Mouse (Mus musculus) lung, postnatal 4 days (tissue): ENCODE data around the gene Zdhhc12.
"Not testable (repeated sequence)": the region's sequence is repeated elsewhere in the genome, so short reads cannot be mapped to it uniquely, and the experiment has no call there.

Experiments used
- DNase-seq, 2 experiments: peaks; one replicate each; pipeline ENCODE4 v3.0.0; 2021

Zdhhc12 gene

DNA sequence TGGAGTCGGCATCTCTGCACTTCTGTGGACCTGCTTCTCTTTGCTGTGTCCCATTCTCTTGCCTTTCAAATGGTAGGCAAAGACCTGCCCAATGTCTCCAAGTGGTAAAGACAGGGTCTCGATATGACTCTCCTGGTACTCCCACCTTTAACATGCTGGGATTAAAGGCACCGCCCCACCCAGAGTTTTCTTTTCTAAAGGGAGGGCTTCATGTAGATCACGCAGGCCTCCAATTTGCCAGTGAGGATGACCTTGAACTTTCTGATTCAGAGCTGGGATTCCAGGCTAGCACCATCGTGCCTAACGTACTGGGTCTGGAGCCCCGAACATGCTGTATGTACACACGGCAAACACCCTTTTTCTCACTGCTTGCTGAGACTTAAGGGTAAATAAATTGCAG lies 30.2 kb downstream of the Zdhhc12 start:
- DNase-seq: no peak

DNA sequence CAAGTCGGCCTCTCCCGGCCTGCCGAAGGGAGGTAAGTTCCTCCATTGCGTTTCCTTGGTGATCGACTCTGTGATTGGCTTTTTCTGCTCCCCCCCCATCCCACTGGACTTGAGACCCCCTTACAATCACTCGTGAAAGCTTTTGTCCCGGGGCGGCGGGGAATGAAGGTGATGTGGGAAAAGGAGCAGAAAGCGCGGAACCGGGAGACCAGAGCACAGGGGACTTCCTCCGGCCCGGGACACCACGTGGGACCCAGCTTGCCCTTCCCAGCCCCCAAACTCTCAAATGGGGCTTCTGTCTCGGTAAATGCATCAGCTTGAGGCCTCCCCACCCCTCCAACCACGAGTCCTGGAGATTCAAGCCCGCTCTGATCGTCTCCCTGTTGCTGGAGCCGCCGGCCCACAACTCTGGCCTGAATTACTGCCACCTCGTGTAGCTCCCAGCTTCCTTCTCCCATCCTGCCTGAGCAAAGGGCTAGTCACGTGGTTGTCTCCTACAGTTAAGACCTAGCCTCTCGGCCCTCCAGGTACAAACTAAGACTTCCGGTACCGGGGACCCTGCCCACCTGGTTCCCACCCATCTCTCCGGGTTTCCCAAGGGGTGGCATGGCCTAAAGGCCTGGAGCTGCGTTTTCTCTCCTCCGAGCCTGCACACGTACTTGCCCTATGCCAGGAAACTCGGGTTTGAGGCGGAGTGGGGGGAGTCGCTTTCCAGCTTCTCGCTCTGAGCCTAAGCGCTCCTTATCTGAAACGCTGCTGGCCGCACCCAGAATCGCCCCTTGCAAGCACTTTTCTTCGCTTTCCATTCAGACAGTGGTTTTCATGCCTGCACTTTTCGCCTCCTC lies 31.0 kb downstream of the Zdhhc12 start:
- peak; percentile 66 to 71 for DNase-seq

DNA sequence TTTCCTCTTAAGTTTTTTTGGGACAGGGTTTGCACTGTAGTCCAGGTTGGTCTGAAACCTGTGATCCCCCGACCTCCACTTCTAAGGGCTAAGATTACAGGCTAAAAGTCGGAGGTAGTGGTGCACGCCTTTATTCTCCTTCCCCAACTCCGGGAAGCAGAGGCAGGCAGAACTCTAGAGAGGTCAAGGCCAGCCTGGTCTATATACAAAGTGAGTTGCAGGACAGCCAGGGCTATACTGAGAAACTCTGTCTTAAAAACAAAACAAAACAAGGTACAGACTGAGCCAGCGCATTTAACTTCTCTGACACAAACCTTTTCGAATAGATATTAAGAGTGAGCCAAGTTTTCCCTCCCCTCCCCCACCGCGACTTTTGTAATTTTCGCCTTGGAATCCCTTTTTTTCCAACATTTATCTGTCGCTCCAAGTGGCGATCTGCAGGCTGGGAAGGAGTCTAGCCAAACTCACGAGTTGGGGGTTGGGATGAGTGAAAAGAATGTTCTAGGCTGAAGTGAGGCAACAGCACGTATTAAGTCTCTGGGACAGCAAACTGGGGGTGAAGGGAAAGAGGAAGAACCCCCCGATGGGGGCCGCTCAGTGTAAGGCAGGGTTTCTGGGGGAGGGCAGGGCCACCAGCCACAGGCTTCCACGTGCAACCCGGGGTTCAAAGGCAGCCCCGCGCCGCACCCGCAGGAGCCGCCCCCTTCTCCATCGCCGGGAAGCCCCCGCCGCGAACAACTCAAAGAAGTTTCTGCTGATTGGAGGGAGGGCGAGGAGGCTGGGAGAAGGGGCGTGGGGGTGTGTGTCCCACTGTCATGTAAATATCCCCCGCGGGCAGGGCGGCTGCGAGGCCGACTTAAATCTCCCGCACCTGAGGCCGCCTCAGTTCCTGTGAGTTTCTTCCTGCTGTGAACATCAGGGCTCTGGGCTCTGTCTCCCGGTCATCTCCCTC lies 32.0 kb downstream of the Zdhhc12 start:
- DNase-seq: peak; percentile 61 to 64

DNA sequence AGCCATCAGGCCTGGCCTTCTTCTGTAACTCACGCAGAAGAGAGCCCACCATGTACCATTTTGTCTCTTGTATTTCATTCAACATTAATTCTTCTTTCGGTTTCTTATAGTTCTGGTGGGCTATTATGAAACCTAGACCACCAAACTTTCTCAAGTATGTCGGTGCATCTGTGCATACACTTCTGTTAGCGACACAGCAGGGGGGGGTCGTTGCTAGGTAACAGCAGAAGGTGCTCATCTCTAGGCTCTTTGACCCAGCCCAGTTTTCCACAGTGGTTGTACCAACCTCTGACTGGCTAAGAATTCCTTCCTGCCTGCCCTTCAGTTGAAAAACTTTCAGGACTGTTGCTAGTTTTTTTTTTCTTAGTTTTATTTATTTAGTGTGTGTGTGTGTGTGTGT lies 35.0 kb downstream of the Zdhhc12 start:
- no peak for DNase-seq

DNA sequence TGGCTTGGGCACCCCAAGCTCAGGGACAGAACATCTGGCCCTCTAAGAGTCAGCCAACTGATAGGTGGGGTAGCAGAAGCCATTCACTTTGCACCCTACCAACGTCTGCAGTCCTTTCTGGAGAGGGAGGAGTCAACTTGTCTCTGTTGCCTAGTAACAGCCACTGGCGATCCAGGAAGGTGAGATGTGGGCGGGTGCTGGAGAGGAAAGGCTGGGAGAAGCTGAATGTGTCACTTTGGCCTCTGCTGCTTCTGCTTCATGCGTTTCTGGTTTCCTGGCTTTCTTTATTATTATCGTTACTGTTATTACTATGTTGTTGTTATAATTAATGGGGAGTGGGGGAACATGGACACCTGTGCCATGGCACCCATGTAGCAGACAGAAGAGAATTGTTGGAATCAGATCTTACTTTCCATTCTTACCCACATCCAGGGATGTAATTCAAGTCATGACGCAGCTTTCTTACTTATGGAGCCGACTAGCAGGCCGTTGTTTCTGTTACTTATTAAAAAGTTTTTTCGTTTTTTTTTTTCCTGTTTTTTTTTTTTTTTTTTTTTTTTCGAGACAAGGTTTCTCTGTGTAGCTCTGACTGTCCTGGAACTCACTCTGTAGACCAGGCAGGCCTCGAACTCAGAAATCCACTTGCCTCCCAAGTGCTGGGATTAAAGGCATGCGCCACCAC lies 36.1 kb downstream of the Zdhhc12 start, which contains the start of gene Set:
Gene Set (plus strand): TSS at position 156 of the 682 bp plus-strand sequence.
- peak; percentile 27 to 28 for DNase-seq

DNA sequence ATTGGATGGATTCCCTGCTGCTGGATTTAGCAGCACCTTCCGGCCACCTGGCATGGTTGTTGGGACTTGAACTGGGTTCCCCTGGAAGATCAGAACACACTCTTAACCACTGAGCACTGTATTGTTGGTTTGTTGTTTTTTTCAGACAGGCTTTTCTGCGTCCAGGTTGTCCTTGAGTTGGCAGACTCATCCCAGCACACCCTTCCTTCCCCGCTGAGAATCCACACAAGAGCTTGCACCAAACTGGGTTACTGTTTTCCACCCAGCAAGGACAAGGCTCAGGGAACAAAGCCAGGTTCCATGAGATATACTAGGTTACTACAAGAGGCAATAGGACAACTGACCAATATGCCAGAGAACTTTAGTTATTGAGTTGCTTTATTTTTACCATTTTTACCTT lies 36.7 kb downstream of the Zdhhc12 start:
- no peak for DNase-seq

DNA sequence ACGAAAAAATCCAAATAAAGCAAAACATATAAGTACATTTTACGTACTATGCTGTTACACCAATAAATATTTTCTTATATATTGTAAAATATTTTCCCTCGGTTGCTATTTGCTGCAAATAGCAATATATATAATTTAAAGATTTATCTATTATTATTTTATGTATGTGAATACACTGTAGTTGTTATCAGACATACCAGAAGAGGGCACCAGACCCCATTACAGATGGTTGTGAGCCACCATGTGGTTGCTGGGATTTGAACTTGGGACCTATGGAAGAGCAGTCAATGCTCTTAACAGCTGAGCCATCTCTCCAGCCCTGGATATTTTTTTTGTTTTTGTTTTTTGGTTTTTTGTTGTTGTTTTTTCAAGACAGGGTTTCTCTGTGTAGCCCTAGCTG lies 38.1 kb downstream of the Zdhhc12 start:
- not testable (repeated sequence) for DNase-seq

DNA sequence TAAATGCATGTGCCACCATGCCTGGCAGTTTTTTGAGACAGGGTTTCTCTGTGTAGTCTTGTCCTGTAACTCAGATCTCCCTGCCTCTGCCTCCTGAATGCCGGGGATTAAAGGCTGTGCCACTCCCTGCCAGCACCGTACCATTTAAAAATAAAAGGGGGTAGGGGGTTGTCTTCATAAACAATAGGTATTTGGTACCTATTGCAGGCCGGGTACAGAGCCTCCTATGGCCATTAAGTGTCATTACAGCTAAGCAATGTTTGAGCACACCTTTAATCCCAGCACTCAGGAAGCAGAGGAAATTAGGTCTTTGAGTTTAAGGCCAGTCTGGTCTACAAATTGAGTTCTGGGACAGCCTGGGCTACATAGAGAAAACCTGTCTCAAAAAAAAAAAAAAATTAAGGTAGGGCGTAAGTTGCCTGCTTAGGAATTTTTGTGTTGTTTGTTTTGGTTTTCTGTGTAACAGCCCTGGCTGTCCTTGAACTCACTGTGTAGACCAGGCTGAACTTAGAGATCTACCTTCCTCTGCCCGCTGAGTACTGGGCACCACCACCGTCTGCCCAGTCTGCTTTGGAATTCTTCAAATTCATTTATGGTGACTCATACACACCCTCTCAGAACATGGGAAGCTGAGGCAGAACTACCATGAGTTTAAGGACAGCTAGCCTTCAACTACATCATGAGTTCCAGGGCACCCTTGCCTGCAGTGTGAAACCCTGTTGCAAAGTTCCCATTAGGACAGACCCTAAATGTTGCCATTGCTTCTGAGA lies 41.3 kb downstream of the Zdhhc12 start:
- DNase-seq: no peak

DNA sequence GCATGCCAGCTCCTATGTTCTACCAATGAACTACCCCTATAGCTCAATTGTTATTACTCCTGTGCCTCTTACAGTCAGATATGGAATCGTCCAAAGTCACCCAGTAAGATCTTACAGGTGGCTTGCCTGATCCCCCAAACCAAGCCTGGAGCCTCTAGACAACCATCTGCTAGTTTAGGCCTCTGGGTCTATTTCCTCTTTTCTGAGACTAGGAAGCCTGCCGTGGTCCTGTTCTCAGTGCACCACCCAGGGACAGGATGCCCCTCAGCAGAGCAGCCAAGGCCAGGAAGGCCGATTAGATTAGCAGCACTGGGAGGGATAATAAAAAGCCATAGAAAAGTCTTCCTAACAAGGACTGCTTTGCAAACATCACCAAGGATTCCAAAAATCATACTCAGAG lies 43.6 kb downstream of the Zdhhc12 start:
- DNase-seq: no peak

DNA sequence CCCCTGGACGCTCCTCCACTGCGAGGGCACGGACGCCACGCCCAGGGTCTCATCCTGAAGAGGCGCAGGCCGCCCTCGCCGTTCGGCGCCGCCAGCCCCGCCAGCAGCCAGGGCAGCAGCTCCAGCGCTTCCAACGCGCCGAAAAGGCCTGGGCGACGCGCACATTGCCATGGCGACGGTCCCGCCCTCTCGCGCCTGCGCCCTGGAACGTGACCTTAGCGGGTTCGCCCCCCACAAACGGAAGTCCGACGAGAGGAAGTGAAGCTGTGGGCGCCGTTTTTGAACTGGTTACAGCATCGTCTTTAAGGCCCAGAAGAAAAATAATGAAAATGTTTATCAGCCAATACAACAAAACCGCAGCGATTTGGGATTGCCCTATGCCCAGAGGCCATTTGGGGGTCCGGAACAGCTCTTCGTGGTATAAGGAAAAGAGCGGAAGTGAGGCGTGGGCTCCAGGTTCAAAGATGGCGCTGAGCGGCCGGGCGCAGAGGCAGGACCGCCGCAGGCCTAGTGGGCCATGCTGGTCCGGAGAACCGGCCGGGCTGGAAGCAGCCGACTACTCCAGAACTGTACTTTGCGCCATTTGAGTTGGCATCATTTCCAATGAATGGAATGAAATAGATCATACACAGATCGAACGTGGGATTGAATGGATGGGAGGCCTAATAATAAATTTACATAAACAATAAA lies 44.6 kb downstream of the Zdhhc12 start, which contains the start of gene Wdr34:
Gene Wdr34 (minus strand): TSS at position 183 of the 690 bp plus-strand sequence.
- DNase-seq: peak; percentile 98 to 99

DNA sequence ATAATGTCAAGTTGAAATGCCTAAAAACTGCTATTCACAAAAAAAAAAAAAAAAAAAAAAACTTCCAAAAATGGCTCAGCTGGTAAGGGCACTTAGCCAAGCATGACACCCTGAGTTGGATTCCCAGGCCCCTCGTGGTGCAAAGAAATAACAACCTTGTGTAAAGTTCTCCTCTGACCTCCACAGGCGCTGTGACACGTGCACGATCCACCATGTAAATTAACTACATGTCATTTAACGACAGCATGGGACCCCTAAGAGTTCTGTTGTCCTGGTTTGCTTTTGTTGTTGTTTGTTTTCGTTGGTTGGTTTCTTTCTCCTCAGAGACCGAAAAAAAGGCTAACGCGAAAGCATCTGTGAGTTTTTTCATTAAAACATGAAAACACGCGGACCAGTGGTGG lies 45.3 kb downstream of the Zdhhc12 start:
- DNase-seq: no peak

DNA sequence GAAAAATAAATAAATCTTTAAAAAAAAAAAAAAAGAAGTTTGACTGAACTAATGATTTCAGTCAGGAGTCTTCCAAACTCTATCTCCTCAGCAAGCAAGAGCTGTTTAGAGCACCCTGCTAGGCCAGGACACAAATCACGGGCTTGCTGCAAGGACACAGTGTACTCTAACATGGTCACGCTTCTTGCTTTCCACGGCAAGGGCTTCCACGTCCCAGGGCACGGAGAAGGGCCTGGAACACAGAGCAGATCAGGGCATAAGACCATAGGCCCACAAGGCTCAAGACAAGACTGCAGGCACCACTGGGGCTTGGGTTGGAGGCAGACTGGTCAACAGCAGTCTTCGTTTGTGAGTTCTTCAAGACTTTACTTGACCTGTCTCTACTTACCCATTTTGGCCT lies 46.3 kb downstream of the Zdhhc12 start:
- DNase-seq: no peak

DNA sequence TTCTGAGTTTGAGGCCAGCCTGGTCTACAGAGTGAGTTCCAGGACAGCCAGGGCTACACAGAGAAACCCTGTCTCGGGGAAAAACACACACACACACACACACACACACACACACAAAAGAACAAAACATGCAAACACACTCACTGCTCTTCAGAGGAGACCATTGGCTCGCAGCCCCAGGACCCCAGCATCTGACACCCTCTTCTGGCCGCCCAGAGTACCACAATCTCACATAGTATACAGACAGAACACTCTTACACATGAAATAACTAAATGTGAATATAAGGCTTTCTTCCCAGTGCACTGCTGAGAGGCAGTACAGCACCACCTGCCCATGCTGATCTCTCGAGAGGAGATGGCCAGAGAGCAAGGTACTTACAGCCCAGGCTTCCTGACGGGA lies 48.9 kb downstream of the Zdhhc12 start:
- no peak for DNase-seq

DNA sequence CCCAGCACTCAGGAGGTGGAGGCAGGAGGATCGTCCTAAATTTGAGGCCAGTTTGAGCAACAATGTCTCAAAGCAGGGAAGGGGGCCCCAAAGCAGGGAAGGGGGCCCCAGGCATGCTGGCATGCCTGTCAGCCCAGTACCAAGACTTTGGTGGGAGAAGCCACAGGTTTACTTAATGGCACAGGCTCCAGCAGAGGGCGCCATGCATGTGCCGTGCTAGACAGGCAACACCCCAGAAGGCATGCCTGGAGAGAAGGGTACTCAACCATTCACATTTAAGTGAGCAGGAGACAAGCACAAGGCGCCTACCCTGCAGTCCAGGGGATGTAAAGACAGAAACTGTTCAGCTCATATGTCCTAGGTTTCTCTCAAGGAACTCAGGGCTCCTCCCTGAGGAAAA lies 51.0 kb downstream of the Zdhhc12 start:
- peak; percentile 82 to 86 for DNase-seq
